Mouse (Mus musculus) brain, embryonic 14.5 days (tissue): ENCODE measurements at regions not wholly inside any gene's neighbourhood (a gene's known extent, or its start where the extent isn't known, plus 50 kb on each side); places are given as distances from the start of the nearest gene placed in this dataset.

Source experiments
- CTCF ChIP-seq: fragments of 200-500 bp; IDR thresholded peaks from 2 replicates; pipeline ENCODE4 v1.5.1; 2012; ENCODE audit warnings: inconsistent platforms, mild to moderate bottlenecking, moderate library complexity, borderline replicate concordance; ENCODE audit not compliant: insufficient read depth, insufficient read length; ENCODE audit errors: extremely low read depth
- POLR2A ChIP-seq: fragments of 200-500 bp; IDR thresholded peaks from 2 replicates; pipeline ENCODE4 v1.6.1; 2012; ENCODE audit warnings: mild to moderate bottlenecking, inconsistent platforms, borderline replicate concordance; ENCODE audit not compliant: poor library complexity, insufficient read depth, insufficient read length, severe bottlenecking; ENCODE audit errors: extremely low read depth

- no peak for TF ChIP-seq CTCF
- TF ChIP-seq POLR2A = no peak
These were observed 180.6 kb upstream of the Tab2 start for GRCm38 (mm10) chr10:8136662-8137061.
